ENCODE assay signal across 17 mouse cellular contexts in the genomic region with DNA sequence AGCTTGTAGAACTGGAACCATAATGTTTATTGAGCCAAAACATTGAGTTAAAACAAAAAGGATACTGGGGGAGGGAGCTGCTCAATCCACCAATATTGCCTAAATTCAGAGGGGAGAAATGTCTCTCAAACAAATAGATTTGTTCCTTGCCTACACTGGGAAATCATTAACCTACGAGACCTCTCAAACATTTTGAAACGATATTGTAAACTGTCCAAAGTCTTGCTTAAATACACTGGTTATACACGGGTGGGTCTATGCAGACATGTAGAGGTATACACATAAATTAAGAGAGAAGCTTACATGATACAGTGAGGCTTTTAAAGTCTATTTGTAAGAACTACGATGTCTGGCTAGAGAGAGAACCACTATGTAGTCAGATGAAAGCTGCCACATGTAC.
"Had no signal": no experiment of that assay in that cellular context is flagged by ENCODE, and none has a peak within 500 bp of the region (broad histone marks: within the 10 kb centered on the region; RNA-seq: fewer than 3 reads in every experiment).

No protein-coding gene starts in this region.

- DNase-seq: lung, adult 2 months; lung, postnatal 14 days; lung, postnatal 36 days; right cerebral cortex, postnatal 14 days; thymus, adult 2 months; thymus, postnatal 25 days; thymus, postnatal 4 days had no signal

- H3K4me2 ChIP-seq: lung, embryonic 15.5 days; midbrain, embryonic 11.5 days; midbrain, embryonic 13.5 days; midbrain, embryonic 15.5 days; neural tube, embryonic 12.5 days; stomach, embryonic 15.5 days had no signal

- ATAC-seq: lung, postnatal 0 days; midbrain, embryonic 13.5 days; midbrain, embryonic 15.5 days had no signal

- H3K9me3 ChIP-seq: lung, embryonic 15.5 days; midbrain, embryonic 13.5 days; midbrain, embryonic 15.5 days; neural tube, embryonic 12.5 days; stomach, embryonic 15.5 days had no signal

- H3K27me3 ChIP-seq: lung, embryonic 15.5 days; megakaryocyte, embryonic 14.5 days; midbrain, embryonic 13.5 days; midbrain, embryonic 15.5 days; neural tube, embryonic 12.5 days; stomach, embryonic 15.5 days had no signal

- H3K4me1 ChIP-seq: megakaryocyte, embryonic 14.5 days; midbrain, embryonic 13.5 days; midbrain, embryonic 15.5 days; neural tube, embryonic 12.5 days had no signal

- H3K4me3 ChIP-seq: lung, embryonic 15.5 days; megakaryocyte, embryonic 14.5 days; midbrain, embryonic 13.5 days; midbrain, embryonic 15.5 days; neural tube, embryonic 12.5 days; stomach, embryonic 15.5 days had no signal

- H3K27ac ChIP-seq: lung, embryonic 15.5 days; macrophage; midbrain, embryonic 13.5 days; midbrain, embryonic 15.5 days; neural tube, embryonic 12.5 days; stomach, embryonic 15.5 days; stomach, postnatal 0 days had no signal

- H3K36me3 ChIP-seq: midbrain, embryonic 13.5 days; midbrain, embryonic 15.5 days; neural tube, embryonic 12.5 days had no signal

- H3K9ac ChIP-seq: lung, embryonic 15.5 days; midbrain, embryonic 13.5 days; midbrain, embryonic 15.5 days; neural tube, embryonic 12.5 days; stomach, embryonic 15.5 days had no signal
